Mouse (Mus musculus) Patski (cell line): ENCODE data around the gene Acsl5. TPM values are rescaled to one million over a fixed set of nuclear protein-coding genes. Genes with fewer than 3 reads are reported as not detected.

ENCODE experiments used
- ATAC-seq: fragments of 100-300 bp; one replicate; pipeline ENCODE4 v1.8.0; 2021
- CTCF ChIA-PET: fragments of 350-600 bp; sonication (Branson Sonifier 250); formaldehyde crosslinking; loops from one replicate; lab custom pipeline; 2022; ENCODE audit warnings: inconsistent platforms; lab: Charles Lee
- POLR2A ChIA-PET: fragments of 350-600 bp; sonication (Branson Sonifier 250); formaldehyde crosslinking; loops from one replicate; lab custom pipeline; 2022; ENCODE audit warnings: antibody characterized with exemption, inconsistent platforms; lab: Charles Lee
- DNase-seq: peaks from one replicate; pipeline ENCODE4 v3.0.0-alpha.2; 2011; ENCODE audit warnings: low read depth, low spot score
- H3K27me3 ChIP-seq: fragments of 371-371 bp; one replicate; pipeline ENCODE4 v1.5.1; 2021
- CTCF ChIP-seq: fragments of 100-300 bp; IDR thresholded peaks from one replicate; pipeline ENCODE4 v1.5.1; 2021
- in situ Hi-C: fragments of 300-500 bp; cut with MboI; formaldehyde crosslinking; loops from 3 replicates; pipeline ENCODE4 v1.11.1; 2018; ENCODE audit warnings: low pct_unique_long_range_greater_than_20kb, mixed read lengths
- polyA plus RNA-seq: library from polyadenylated mRNA; unstranded; gene quantifications from one replicate; pipeline ENCODE4 v1.2.3, GENCODE M21; 2021

The Acsl5 gene
- polyA plus RNA-seq, 1 experiment from 2014 or later = 143 TPM

DNA sequence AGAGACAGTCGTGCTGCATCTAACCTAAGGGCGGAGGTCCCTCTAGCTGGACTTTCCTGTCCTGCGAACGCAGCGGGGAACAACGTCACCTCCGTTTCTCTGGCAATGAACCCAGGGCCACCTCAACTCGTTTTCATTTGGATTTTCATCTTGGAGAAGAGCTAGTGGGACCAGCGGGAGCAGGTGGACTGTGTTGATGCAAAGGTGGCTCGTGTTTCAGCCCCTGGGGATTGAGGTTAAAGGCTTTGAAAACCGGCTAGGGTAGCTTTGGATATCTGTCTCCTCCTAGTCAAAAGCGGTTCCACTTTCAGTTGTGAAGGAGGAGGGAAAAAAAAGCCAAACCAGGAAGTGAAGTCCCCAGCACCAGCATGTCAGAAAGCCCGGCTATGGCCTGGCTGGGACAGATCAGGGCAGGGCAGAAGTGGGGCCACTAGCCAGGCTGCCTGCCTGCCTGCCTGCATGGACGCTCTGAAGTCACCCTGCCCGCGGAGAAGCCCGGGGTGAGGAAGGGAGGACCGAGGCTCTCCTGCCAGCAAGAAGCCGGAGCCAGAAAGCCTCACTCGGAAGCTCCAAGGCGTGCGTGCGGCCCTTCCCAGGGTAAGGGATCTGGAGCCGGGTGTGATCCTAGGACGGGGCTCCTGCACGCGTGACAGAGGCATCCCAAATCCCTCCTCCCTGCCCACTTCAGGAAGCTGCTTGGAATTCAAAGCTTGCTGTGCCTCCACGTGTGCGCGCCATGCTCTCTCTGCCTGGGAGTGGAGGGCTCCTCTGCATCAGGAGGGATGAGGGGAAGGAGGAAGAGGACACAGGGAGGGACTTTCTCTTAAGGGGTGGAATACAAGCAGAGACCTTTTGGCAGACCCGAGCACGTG lies 2.1 kb downstream of the Acsl5 start:
- H3K27me3 ChIP-seq = no peaks in the 10 kb centered on the region
- in situ Hi-C loops = no loop called here
- DNase-seq (no peak), ATAC-seq (peak; percentile 66)
- TF ChIP-seq CTCF = no peak
- ChIA-PET POLR2A (interaction anchor here (0.6 to 2.6 kb wide), 8 partner anchors 9 to 1824 kb away, joined by 3 to 15 read pairs (median 3); partner anchors contain the start of genes Vti1a and Zdhhc6), CTCF (interaction anchor here (0.8 to 3.9 kb wide), 12 partner anchors 9 to 53 kb away, joined by 3 to 19 read pairs (median 4); partner anchors contain the start of gene Gucy2g)

DNA sequence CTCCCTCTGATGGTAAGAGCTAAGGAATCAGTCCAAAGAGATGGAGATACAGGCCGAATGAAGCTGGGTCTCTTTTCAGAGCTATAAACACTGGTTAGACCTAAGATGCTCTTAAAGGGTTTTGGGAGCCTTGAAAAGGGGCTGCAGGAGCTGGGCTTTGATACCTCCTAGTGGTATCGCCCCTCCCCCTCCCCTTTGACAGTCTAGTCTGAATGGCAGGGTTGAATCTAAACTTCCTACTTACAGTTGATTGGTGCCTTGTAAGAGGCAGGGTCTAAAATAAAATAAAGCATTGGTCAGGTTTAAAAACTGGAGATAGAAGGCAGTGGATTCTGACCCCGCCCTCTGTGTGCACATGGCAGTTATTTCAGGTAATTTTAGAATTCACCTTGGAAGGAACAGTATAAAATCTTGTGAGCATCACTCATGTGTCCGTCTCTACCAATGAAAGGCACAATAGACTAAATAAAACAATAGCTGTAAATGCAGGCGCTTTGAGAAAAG lies 2.8 kb downstream of the Acsl5 start:
- POLR2A ChIA-PET = interaction anchor here (0.6 to 2.6 kb wide), 5 partner anchors 10 to 1825 kb away, joined by 3 to 15 read pairs (median 3); partner anchors contain the start of genes Vti1a and Zdhhc6
- no peaks in the 10 kb centered on the region for H3K27me3 ChIP-seq
- DNase-seq = no peak
- CTCF ChIA-PET = interaction anchor here (0.9 to 3.9 kb wide), 10 partner anchors 10 to 52 kb away, joined by 3 to 19 read pairs (median 4); partner anchors contain the start of gene Gucy2g
- no peak for TF ChIP-seq CTCF
- in situ Hi-C loops = no loop called here
- ATAC-seq = no peak

DNA sequence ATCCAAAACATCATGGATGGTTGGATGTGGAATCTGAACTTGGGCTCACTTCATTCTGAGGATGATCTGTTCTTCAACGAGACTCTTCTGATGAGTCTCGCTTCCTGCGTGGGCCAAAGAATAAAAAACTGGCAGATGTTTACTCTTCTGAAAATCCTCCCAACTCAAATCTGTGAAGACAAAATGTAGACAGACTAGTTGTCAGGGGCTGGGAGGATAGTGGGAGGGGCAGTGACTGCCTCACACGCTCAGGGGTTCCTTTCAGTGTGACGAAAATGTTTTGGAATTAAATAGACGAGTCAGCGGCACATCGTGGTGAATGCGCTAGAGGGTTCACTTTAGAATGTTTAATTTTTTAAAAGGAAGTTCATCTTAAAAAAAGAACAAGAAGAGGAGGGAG lies 4.4 kb downstream of the Acsl5 start:
- ChIA-PET CTCF (interaction anchor here (3.9 kb wide), 1 partner anchor 11 kb away, joined by 19 read pairs; no protein-coding TSS in a partner anchor), POLR2A (interaction anchor here (0.6 kb wide), 1 partner anchor 14 kb away, joined by 3 read pairs; no protein-coding TSS in a partner anchor)
- in situ Hi-C loops = no loop called here
- no peaks in the 10 kb centered on the region for H3K27me3 ChIP-seq
- no peak for DNase-seq
- ATAC-seq = no peak
- TF ChIP-seq CTCF = no peak

DNA sequence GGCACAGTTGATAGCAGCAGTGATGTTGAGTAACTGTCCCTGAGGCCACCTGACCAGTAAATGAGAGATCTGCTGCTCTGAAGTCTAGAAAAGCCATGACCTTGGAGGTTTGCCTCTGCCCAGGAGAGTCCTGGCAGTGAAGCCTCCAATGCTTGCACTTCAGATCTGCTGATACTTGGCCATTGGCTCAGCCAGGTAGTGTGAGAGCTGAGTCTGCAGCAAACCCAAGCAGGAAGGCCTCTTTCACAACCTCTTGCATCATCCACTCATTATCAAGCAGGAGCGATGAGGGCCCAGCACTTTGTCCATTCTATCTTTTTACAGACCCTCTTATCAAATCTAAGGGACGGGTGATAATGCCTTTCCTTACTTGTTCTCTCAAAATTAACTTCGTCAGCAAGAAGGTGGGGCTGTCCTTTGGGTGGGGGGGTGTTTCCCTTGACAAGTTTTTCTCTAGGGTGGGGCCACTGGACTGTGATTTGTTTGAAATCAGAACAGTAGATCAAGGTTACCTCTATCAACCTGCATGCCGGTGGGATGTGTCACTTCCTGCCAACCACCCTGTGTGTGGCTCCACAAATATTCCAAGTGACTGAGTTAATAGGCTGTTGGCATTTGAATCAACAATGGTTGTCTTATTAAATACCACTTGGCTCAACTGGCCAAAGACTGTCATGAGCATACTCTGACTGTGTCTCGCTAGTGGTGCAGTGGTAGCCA lies 6.1 kb downstream of the Acsl5 start:
- TF ChIP-seq CTCF = no peak
- peak; percentile 61 for ATAC-seq
- POLR2A ChIA-PET = no interaction called here
- in situ Hi-C loops = no loop called here
- CTCF ChIA-PET = no interaction called here
- no peak for DNase-seq
- no peaks in the 10 kb centered on the region for H3K27me3 ChIP-seq

DNA sequence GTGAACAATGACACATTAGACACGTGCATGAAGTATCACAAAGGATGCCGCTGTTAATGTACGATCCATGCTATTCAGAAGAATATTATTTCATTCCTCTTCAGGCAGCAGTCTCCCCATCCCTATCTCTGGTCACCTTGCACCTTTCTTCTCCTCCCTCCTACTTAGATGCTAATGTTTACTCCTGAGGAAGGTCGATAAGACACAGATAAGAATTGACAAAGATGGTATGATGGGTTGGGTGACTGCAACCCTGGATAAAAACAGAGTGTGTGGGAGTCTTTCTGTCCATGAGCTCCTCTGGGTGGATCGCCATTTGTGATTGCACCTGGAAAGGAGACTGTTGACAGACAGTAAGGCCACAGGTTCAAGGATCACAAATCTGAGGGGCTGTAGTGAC lies 6.8 kb downstream of the Acsl5 start:
- no peaks in the 10 kb centered on the region for H3K27me3 ChIP-seq
- CTCF ChIA-PET = interaction anchor here (2.0 kb wide), 1 partner anchor 13 kb away, joined by 5 read pairs; no protein-coding TSS in a partner anchor
- no peak for TF ChIP-seq CTCF
- POLR2A ChIA-PET = no interaction called here
- DNase-seq (no peak), ATAC-seq (no peak)
- in situ Hi-C loops = no loop called here

DNA sequence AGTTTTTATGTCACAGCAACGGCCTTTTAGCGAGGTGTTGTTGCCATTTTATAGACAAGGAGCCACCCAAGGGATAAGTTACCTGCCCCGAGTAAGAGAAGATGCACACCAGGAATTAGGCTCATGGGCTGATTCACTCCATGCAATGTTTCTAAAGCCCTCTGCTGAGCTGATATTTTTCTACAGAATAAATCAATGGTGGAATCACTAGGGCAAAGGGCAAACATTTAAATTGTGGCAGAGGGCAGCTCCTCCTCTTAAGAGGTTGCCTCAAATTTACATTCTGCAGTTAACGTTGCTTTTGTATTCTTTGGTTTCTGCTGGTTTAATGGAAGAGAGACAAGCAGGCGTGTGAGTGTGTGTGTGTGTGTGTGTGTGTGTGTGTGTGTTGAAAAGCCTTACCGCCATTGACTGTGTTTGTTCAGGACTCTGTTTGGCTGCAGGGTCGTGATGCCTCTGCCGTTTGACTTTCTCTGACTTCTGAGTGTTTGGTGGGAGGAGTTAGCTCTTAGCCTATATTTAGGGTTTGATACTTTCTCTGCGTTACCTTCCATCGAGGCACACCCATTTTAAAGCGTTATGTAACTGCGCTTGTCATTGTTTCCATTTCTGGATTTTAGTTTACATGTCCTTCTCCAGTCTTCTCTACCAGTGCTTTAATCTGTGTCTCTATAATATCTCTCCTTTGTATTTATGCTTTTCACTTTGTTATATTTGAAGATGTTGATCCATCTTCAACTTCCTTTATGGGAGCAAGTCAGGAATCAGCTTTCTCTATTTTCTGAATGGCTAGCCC lies 8.8 kb downstream of the Acsl5 start:
- in situ Hi-C loops = no loop called here
- no peak for ATAC-seq
- no peaks in the 10 kb centered on the region for H3K27me3 ChIP-seq
- POLR2A ChIA-PET = interaction anchor here (1.3 kb wide), 1 partner anchor 1678 kb away, joined by 3 read pairs; no protein-coding TSS in a partner anchor
- CTCF ChIA-PET = interaction anchor here (1.2 to 2.0 kb wide), 3 partner anchors 10 to 37 kb away, joined by 3 to 5 read pairs (median 4); no protein-coding TSS in a partner anchor
- no peak for TF ChIP-seq CTCF
- DNase-seq = no peak

DNA sequence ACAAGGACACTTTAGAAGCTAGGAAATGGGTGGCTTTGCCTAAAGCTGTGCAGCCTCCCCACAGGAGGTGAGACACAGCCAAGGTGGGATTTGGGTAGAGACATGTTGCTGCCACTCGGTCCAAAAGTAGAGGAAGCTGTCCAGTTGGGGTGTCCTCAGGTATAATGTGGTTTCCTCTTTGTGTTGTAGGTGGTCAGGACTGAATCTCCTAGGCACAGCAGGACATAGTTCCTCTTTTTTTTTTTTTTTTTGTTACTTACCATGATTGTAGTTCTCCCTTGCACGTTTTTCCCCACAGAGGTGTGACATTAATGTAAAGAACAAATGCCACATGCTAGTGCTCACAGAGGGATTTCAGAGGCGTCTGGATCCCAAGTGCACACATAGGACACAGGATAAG lies 13.5 kb downstream of the Acsl5 start:
- DNase-seq (no peak), ATAC-seq (no peak)
- no peaks in the 10 kb centered on the region for H3K27me3 ChIP-seq
- TF ChIP-seq CTCF = no peak
- in situ Hi-C loops = no loop called here
- ChIA-PET CTCF (interaction anchor here (1.0 to 1.7 kb wide), 2 partner anchors 15 to 20 kb away, joined by 3 read pairs; no protein-coding TSS in a partner anchor), POLR2A (interaction anchor here (1.1 kb wide), 1 partner anchor 32 kb away, joined by 3 read pairs; no protein-coding TSS in a partner anchor)

DNA sequence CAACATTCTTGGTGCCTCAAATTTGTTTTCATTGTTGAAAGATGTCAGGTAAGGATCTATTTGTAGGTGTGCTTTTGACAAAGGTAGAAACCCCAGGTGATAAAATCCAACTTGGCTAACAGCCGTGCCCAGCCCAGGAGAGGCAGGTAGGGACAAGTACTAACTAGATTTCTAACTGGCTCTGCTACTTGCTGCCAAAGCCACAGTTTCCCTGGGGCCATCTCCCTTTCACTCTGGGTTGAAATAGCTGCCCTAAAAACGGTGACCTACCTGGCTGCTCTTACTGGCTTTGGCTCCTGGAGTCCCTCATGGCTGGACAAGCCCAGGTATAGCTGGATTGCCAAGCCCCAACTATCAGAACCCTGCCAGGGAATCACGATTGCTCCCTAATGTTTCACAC lies 15.0 kb downstream of the Acsl5 start:
- no peak for DNase-seq
- ATAC-seq = no peak
- no peak for TF ChIP-seq CTCF
- no peaks in the 10 kb centered on the region for H3K27me3 ChIP-seq
- ChIA-PET POLR2A (interaction anchor here (0.8 kb wide), 1 partner anchor 13 kb away, joined by 3 read pairs; no protein-coding TSS in a partner anchor), CTCF (interaction anchor here (1.8 kb wide), 1 partner anchor 24 kb away, joined by 3 read pairs; no protein-coding TSS in a partner anchor)
- in situ Hi-C loops = no loop called here

DNA sequence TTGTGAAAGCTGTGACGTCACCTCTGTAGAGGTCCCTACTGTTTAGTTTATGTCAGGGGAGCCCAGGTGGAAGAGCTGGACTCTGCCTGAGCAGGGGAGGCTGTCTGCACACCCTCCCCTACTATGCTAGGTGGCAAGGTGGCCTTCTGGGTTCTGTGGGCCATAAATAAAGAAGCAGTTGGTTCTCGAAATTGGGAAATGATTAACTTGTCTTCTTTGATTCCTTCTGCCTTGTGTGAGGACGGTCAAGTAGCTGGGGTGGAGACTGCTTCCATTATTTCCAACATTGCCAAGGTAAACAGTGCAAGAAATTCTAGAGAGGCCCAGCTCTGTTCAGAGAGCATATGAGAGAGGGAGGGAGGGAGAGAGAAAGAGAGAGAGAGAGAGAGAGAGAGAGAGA lies 16.4 kb downstream of the Acsl5 start:
- ChIA-PET CTCF (interaction anchor here (1.0 to 1.8 kb wide), 2 partner anchors 21 to 22 kb away, joined by 3 read pairs; no protein-coding TSS in a partner anchor), POLR2A (no interaction called here)
- in situ Hi-C loops = no loop called here
- ATAC-seq = peak; percentile 80
- no peak for TF ChIP-seq CTCF
- no peak for DNase-seq
- H3K27me3 ChIP-seq = no peaks in the 10 kb centered on the region
